ENCODE assay signal across 8 mouse cellular contexts in the genomic region with DNA sequence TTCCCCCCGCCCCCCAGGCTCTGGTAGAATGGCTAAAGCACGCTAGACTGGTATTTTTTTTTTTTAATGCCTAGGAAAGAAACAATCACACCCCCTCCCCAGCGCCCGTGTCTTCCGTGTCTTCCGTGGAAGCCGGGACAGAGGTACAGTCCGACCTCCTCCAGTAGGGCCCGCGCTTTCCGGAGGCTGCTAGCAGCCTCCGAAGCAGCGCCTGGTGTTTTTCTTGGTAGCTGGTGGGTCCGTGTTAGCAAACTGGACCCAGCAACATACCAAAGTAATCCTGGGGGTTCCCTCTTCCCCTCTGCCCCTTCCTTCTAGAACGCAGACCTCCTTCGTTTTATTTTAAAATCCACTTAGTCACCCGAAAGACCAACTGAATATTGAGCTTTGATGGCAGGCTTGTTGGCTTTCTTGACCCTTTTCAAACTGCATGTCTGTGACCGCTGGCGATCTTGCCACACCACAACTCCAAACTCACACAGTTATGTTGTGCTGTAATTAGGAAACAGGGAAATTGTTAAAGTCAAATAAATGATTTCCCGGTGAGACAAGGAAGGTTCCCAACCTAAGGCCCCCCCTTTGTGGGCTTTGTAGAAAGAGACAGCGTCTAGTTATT. TPM values are rescaled to one million over a fixed set of nuclear protein-coding genes. Genes with fewer than 3 reads are reported as not detected.
DNase-seq lines count a peak whose midpoint lies in the region; ATAC-seq lines count a peak whose summit lies in the region.

No protein-coding gene starts in this region.

- no peak for DNase-seq in kidney, adult 11 months
- DNase-seq in embryo, embryonic 11 days, result peak; percentile 71
- no peak for DNase-seq in layer of hippocampus, adult 11-12 months (ENCODE audit: low spot score)
- no peak for DNase-seq in cerebellum, postnatal 36 days
- DNase-seq in urinary bladder, postnatal 10 days (ENCODE audit: low spot score), result no peak

- peak overlapping the region; percentile 94 for H3K9ac ChIP-seq in kidney, embryonic 15.5 days
- H3K9ac ChIP-seq in hindbrain, embryonic 13.5 days, result peak overlapping the region; percentile 81

- no peaks in the 10 kb centered on the region for H3K27me3 ChIP-seq in kidney, embryonic 15.5 days
- peaks cover 60% of the 10 kb centered on the region for H3K27me3 ChIP-seq in hindbrain, embryonic 13.5 days

- peak overlapping the region; percentile 84 for H3K4me3 ChIP-seq in kidney, embryonic 15.5 days (replicated peaks)
- H3K4me3 ChIP-seq in hindbrain, embryonic 13.5 days, result peak overlapping the region; percentile 48
- peak overlapping the region; percentile 56; the same call in 1 of the 2 replicates for H3K4me3 ChIP-seq in macrophage (ENCODE audit: inconsistent target)

- peak overlapping the region; percentile 97; the same call in 1 of the 2 replicates for H3K27ac ChIP-seq in kidney, embryonic 15.5 days
- H3K27ac ChIP-seq in hindbrain, embryonic 13.5 days, result peak overlapping the region; percentile 91
- H3K27ac ChIP-seq in macrophage, result peak overlapping the region; percentile 67; the same call in 1 of the 2 replicates

- H3K9me3 ChIP-seq in kidney, embryonic 15.5 days (replicated peaks), result no peaks in the 10 kb centered on the region
- no peaks in the 10 kb centered on the region for H3K9me3 ChIP-seq in hindbrain, embryonic 13.5 days

- no peaks in the 10 kb centered on the region for H3K36me3 ChIP-seq in kidney, embryonic 15.5 days
- H3K36me3 ChIP-seq in hindbrain, embryonic 13.5 days, result no peaks in the 10 kb centered on the region
- H3K36me3 ChIP-seq in macrophage (ENCODE audit: inconsistent target), result no peaks in the 10 kb centered on the region

- peaks cover 72% of the 10 kb centered on the region for H3K4me1 ChIP-seq in kidney, embryonic 15.5 days
- peaks cover 73% of the 10 kb centered on the region for H3K4me1 ChIP-seq in hindbrain, embryonic 13.5 days (replicated peaks)

- H3K4me2 ChIP-seq in kidney, embryonic 15.5 days, result peak overlapping the region; percentile 92
- peak overlapping the region; percentile 61 for H3K4me2 ChIP-seq in hindbrain, embryonic 13.5 days

- WGBS in kidney, embryonic 15.5 days, result 4% methylated on average over 21 of the region's 21 CpGs
- WGBS in hindbrain, embryonic 13.5 days, result under 1% methylated on average over 21 of the region's 21 CpGs
- 59% methylated on average over 21 of the region's 21 CpGs for WGBS in macrophage (ENCODE audit: missing documents)

- no peak for ATAC-seq in kidney, embryonic 15.5 days (replicated peaks; ENCODE audit: low FRiP score)
- no peak for ATAC-seq in hindbrain, embryonic 13.5 days (ENCODE audit: low FRiP score)

- H3K79me2 ChIP-seq in macrophage (ENCODE audit: inconsistent target), result peaks cover 22% of the 10 kb centered on the region; the same call in 1 of the 2 replicates

RNA-seq across cellular contexts. Expression of gene Tcf7l2, which starts 3.1 kb away (rescaled TPM):
- polyA plus RNA-seq in kidney, embryonic 15.5 days (2015; fragmentation: Nextera tagmentation; extraction: Ambion mirVana), result 61.3 and 61.7 TPM in 2 replicates
- polyA plus RNA-seq in hindbrain, embryonic 13.5 days (2015; fragmentation: Nextera tagmentation; extraction: Ambion mirVana), result 29.6 and 36.3 TPM in 2 replicates
- total RNA-seq in macrophage (2018; cell fraction: chromatin; rRNA removed), result 100 to 1,000 TPM in 4 of 26 experiments, 10 to 100 TPM in 22; 38.1 to 133 (median 64.8) TPM
- 10 to 100 TPM; 12.8 to 31.4 (median 18.4) TPM for total RNA-seq in macrophage (2018; cell fraction: cytosol; rRNA removed)
- 100 to 1,000 TPM in 2 of 26 experiments, 10 to 100 TPM in 24; 35.9 to 103 (median 60.9) TPM for total RNA-seq in macrophage (2018; cell fraction: nucleus; rRNA removed)
- polyA plus RNA-seq in macrophage (2018), result 8.0 to 16.4 TPM (median 16.3 TPM) in 3 replicates
